Mouse (Mus musculus) liver, postnatal 0 days (tissue): ENCODE results near the gene Nfasc.

Experiments used
- CTCF ChIP-seq: sonication (generic); IDR thresholded peaks from 2 replicates; pipeline ENCODE4 v1.5.1; 2016; ENCODE audit warnings: antibody characterized with exemption, low read depth
- EP300 ChIP-seq: IDR thresholded peaks from 2 replicates; pipeline ENCODE4 v1.6.1; 2016; ENCODE audit warnings: antibody characterized with exemption, low read depth, mild to moderate bottlenecking

- no peak for TF ChIP-seq CTCF
- TF ChIP-seq EP300 = no peak
Measured at GRCm38 (mm10) chr1:132672704-132673103, 68.9 kb downstream of the Nfasc start.
